9 mouse cellular contexts compared by ENCODE assay signal in the genomic region with DNA sequence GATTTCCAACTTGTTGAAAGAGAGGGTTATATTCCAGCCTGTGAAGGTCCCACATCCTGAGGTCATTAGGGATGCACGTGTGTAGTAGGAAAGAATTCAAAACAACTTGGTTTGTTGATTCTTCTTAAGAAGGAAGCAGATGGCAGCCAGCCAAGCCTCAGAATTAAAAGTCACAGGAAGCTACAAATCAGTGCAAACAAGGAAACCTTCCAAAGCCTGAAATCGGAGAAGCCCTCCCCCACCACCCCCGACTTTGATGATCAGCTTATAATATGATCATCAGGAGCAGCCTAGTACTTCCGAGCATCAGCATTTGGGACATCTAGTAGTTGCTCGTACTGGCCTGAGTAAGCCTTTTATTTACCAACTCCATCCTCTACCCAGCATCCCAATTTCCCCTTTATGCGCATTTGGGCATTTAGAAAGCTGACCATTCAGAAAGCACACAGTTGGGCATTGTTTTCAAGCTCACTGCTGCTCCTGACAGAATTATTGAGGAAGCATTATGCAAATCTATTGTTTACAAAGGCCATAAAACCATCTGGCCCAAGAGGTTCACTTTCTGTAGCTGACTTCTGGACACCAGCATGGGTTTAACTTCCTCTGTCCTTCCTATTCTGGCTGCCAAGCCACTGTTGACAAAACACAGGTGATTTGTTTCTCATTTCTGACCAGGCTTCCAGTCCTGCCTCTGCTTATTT. TPM values are rescaled to one million over a fixed set of nuclear protein-coding genes. Genes with fewer than 3 reads are reported as not detected.
DNase-seq lines count a peak whose midpoint lies in the region; ATAC-seq and TF ChIP-seq lines count a peak whose summit lies in the region.
"Had no signal": no experiment of that assay in that cellular context is flagged by ENCODE, and none has a peak within 500 bp of the region (broad histone marks: within the 10 kb centered on the region; RNA-seq: fewer than 3 reads in every experiment).

No protein-coding gene starts in this region.

- H3K4me3 ChIP-seq in hindbrain, embryonic 14.5 days (replicated peaks; ENCODE audit: low read length) = no peak overlapping the region
- no peak overlapping the region for H3K4me3 ChIP-seq in hindbrain, embryonic 13.5 days
- no peak overlapping the region for H3K4me3 ChIP-seq in lung, adult 2 months (replicated peaks; ENCODE audit: extremely low read depth, low read depth, low read length)
- H3K4me3 ChIP-seq: heart, embryonic 13.5 days had no signal

- no peak overlapping the region for H3K27ac ChIP-seq in hindbrain, embryonic 14.5 days
- no peak overlapping the region for H3K27ac ChIP-seq in hindbrain, embryonic 13.5 days
- H3K27ac ChIP-seq: heart, embryonic 13.5 days had no signal

- WGBS in hindbrain, embryonic 14.5 days = 36% methylated on average over 6 of the region's 6 CpGs
- 42% methylated on average over 6 of the region's 6 CpGs for WGBS in hindbrain, embryonic 13.5 days
- WGBS in lung, adult 2 months = 18% methylated on average over 6 of the region's 6 CpGs

- ATAC-seq in hindbrain, embryonic 14.5 days (ENCODE audit: low FRiP score) = no peak
- no peak for ATAC-seq in hindbrain, embryonic 13.5 days (ENCODE audit: low FRiP score)

- H3K9ac ChIP-seq in hindbrain, embryonic 14.5 days = no peak overlapping the region
- H3K9ac ChIP-seq in hindbrain, embryonic 13.5 days = no peak overlapping the region
- H3K9ac ChIP-seq: heart, embryonic 13.5 days had no signal

- no peaks in the 10 kb centered on the region for H3K27me3 ChIP-seq in hindbrain, embryonic 14.5 days (ENCODE audit: control insufficient read depth, insufficient read depth, low read length)
- H3K27me3 ChIP-seq in hindbrain, embryonic 13.5 days = no peaks in the 10 kb centered on the region
- H3K27me3 ChIP-seq: heart, embryonic 13.5 days had no signal

- H3K9me3 ChIP-seq in hindbrain, embryonic 14.5 days (ENCODE audit: control insufficient read depth, low read length) = no peaks in the 10 kb centered on the region
- no peaks in the 10 kb centered on the region for H3K9me3 ChIP-seq in hindbrain, embryonic 13.5 days
- H3K9me3 ChIP-seq: heart, embryonic 13.5 days had no signal

- no peak for TF ChIP-seq POLR2A in lung, adult 2 months (IDR thresholded peaks at IDR 0.05; ENCODE audit: borderline replicate concordance, extremely low read depth, low read depth, low read length)

- no peak overlapping the region for H3K4me2 ChIP-seq in hindbrain, embryonic 14.5 days (replicated peaks)
- H3K4me2 ChIP-seq in hindbrain, embryonic 13.5 days = no peak overlapping the region
- H3K4me2 ChIP-seq: heart, embryonic 13.5 days had no signal

- no peaks in the 10 kb centered on the region for H3K4me1 ChIP-seq in hindbrain, embryonic 14.5 days (replicated peaks; ENCODE audit: control insufficient read depth, insufficient read depth, low read length)
- H3K4me1 ChIP-seq in hindbrain, embryonic 13.5 days (replicated peaks) = peaks cover 7% of the 10 kb centered on the region
- H3K4me1 ChIP-seq in lung, adult 2 months (ENCODE audit: control insufficient read depth, insufficient read depth, low read length) = peaks cover 7% of the 10 kb centered on the region; the same call in 1 of the 2 replicates

- no peak for TF ChIP-seq CTCF in lung, adult 2 months (IDR thresholded peaks at IDR 0.05; ENCODE audit: insufficient read depth, low read length)

- peak; percentile 43 for DNase-seq in hindbrain, embryonic 14.5 days (ENCODE audit: low spot score)
- peak; percentile 33 for DNase-seq in NIH3T3 (ENCODE audit: low read depth)
- DNase-seq in embryo, embryonic 9.5 days (ENCODE audit: extremely low spot score) = peak; percentile 33
- peak; percentile 17 for DNase-seq in induced T-regulatory cell, adult 2 months (ENCODE audit: low read depth)
- DNase-seq in lung, adult 2 months = peak; percentile 12
- DNase-seq in thymus, postnatal 4 days = peak; percentile 14
- DNase-seq in left cerebral cortex, adult 11 months (ENCODE audit: low spot score) = no peak

- H3K36me3 ChIP-seq in hindbrain, embryonic 14.5 days (replicated peaks; ENCODE audit: control insufficient read depth, insufficient read depth) = no peaks in the 10 kb centered on the region
- no peaks in the 10 kb centered on the region for H3K36me3 ChIP-seq in hindbrain, embryonic 13.5 days
- H3K36me3 ChIP-seq: heart, embryonic 13.5 days had no signal

RNA-seq across cellular contexts. Expression of gene Ppp3ca, which starts 59.9 kb away (rescaled TPM):
- 181 and 205 TPM in 2 replicates for polyA plus RNA-seq in hindbrain, embryonic 14.5 days (2014; fragmentation: Nextera tagmentation; extraction: Ambion mirVana)
- 131 and 134 TPM in 2 replicates for polyA plus RNA-seq in hindbrain, embryonic 13.5 days (2015; fragmentation: Nextera tagmentation; extraction: Ambion mirVana)
- polyA plus RNA-seq in lung, adult 2 months (2012; rRNA removed) = 37.2 and 78.6 TPM in 2 replicates
